Mouse (Mus musculus) olfactory bulb, adult 2 months (tissue): ENCODE measurements around the gene Gm10944. TPM values are rescaled to one million over a fixed set of nuclear protein-coding genes. Genes with fewer than 3 reads are reported as not detected.

Experiments
- H3K27ac ChIP-seq: fragments of 200-500 bp; 2 replicates; pipeline ENCODE4 v1.5.1; 2012; ENCODE audit warnings: low read depth, low read length; ENCODE audit not compliant: insufficient read depth
- H3K4me1 ChIP-seq: fragments of 200-500 bp; 2 replicates; pipeline ENCODE4 v1.6.1; 2012; ENCODE audit warnings: low read length; ENCODE audit not compliant: control insufficient read depth, insufficient read depth
- H3K4me3 ChIP-seq: fragments of 200-500 bp; 2 replicates; pipeline ENCODE4 v1.5.1; 2012; ENCODE audit warnings: mild to moderate bottlenecking, low read depth, low read length, moderate library complexity; ENCODE audit not compliant: insufficient read depth
- CTCF ChIP-seq: fragments of 200-500 bp; IDR thresholded peaks from 2 replicates; pipeline ENCODE4 v1.5.1; 2012; ENCODE audit warnings: low read depth, mild to moderate bottlenecking, low read length, moderate library complexity; ENCODE audit not compliant: insufficient read depth
- POLR2A ChIP-seq: fragments of 200-500 bp; IDR thresholded peaks from 2 replicates; pipeline ENCODE4 v1.6.1; 2012; ENCODE audit warnings: mild to moderate bottlenecking, low read depth, low read length, moderate library complexity; ENCODE audit not compliant: insufficient read depth
- WGBS: fragments of 180-500 bp; shearing (Covaris S2); methylation state at CpG from one replicate; pipeline ENCODE4 v1.1.7; 2018; 5-methylcytosine and 5-hydroxymethylcytosine counted together
- polyA plus RNA-seq: library from polyadenylated mRNA; stranded (reverse); fragments of >200 nt; gene quantifications from 2 replicates; pipeline ENCODE4 v1.2.4, GENCODE M21; 2012; ENCODE audit warnings: low replicate concordance; ENCODE audit not compliant: missing spikeins, insufficient read depth, insufficient read length

The Gm10944 gene
- polyA plus RNA-seq, result not detected in 2 replicates

DNA sequence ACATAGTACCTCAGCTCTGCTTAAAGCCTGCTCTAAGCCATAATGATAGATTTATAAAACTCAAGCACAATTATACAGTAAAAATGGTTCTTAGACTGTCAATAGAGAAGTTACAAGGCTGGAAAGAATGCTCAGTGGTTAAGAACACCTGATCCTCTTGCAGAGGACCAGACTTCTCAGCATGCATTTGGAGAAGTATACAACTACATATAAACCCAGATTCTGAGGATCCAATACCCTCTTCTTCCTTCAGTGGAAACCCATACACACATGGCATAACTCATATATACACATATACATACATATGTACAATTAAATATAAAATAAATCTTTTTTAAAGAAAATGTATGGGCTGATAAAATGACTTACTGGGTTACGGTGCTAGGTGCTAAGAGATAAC, at the start of gene Gm10944:
Gm10944 (plus strand) TSS at position 301 of the 400 bp plus-strand sequence.
- Histone ChIP-seq H3K4me3 (no peak within 1 kb of the TSS), H3K27ac (no peak within 1 kb of the TSS), H3K4me1 (no peaks in the 10 kb centered on the region)
- TF ChIP-seq POLR2A (no peak), CTCF (no peak)
- 98% methylated on average over 1 of the region's 1 CpGs for WGBS

DNA sequence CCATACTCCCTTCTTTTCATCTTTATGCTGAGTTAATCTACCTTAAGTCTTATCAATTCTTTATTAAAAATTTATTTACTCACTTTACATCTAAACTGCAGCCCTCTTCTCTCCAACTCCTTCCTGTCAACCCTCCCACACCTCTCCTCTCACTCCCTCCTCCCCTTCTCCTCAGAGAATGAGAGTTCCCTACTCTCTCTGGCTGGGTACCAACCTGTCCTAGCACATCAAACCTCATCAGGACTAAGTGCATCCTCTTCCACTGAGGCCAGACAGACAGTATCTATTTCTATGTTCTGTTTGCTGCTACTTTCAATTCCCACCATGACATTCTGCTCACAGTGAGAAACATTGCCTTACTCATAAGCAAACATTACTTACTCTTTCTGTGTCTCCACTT, 25.2 kb upstream of the Gm10944 start:
- no peaks in the 10 kb centered on the region for H3K4me1 ChIP-seq
- TF ChIP-seq POLR2A (no peak), CTCF (no peak)
- H3K4me3 ChIP-seq, result no peak overlapping the region
- no peak overlapping the region for H3K27ac ChIP-seq

DNA sequence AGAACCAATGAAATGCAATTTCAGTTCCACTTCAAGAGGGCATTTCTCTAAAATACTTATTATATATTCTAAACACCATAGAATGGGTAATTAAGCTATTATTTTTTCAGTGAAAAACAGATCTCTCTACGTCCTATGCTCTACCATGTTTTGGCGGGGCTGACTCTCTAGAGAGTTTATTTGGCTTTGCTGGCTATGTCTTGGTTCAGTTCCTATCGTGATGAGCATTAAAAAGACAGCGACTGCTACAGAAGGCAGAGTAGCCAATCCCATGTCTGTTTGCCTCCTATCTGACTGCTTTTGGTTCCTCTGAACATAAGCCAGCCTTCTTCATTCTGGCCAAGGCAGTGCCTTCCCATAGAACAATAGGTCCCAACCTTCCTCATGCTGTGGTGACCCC, 24.5 kb upstream of the Gm10944 start:
- Histone ChIP-seq H3K4me1 (no peaks in the 10 kb centered on the region), H3K27ac (no peak overlapping the region), H3K4me3 (no peak overlapping the region)
- TF ChIP-seq CTCF (no peak), POLR2A (no peak)
- 82% methylated on average over 4 of the region's 4 CpGs for WGBS

DNA sequence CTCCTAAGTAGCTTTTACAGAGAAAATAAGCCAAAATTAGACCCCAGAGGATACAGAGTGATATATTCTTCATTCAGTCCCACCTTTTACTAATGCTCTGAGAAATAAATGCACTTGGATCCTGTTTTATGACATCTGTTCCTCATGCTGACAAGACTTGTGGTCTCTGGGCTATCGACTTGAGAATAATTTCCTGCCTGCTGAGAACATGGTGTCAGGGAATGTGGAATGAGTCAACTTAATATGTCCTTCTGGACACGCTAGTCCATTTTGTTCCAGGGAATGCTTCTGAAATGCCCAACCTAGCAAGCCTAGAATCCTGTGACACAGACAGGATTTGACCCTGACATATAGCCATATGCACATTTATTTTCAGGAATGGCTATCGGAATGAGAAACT, 22.0 kb upstream of the Gm10944 start:
- H3K4me3 ChIP-seq, result no peak overlapping the region
- WGBS, result 88% methylated on average over 3 of the region's 3 CpGs
- H3K27ac ChIP-seq, result no peak overlapping the region
- TF ChIP-seq CTCF (no peak), POLR2A (no peak)
- H3K4me1 ChIP-seq, result no peaks in the 10 kb centered on the region

DNA sequence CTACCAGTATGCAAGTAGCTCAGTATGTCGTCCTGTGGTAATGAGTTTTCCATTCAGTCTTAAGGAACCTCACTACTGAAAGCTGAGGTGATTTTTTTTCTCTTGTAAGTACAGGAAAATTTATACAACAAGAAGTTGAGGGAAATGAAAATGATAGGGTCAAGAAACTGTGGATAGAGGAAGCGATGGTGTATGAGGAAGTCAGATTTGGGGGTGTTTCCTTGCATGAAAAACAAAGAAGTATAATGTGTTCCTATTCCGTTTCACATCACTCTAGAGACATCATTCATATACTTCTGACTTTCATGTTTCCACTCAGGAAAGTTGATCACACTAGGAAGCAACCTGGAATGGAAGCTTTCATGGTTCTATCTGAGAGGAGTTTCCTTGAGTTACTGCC, 21.2 kb upstream of the Gm10944 start:
- H3K4me1 ChIP-seq, result no peaks in the 10 kb centered on the region
- H3K4me3 ChIP-seq, result no peak overlapping the region
- H3K27ac ChIP-seq, result no peak overlapping the region
- WGBS, result 81% methylated on average over 3 of the region's 3 CpGs
- no peak for TF ChIP-seq POLR2A
- TF ChIP-seq CTCF, result no peak

DNA sequence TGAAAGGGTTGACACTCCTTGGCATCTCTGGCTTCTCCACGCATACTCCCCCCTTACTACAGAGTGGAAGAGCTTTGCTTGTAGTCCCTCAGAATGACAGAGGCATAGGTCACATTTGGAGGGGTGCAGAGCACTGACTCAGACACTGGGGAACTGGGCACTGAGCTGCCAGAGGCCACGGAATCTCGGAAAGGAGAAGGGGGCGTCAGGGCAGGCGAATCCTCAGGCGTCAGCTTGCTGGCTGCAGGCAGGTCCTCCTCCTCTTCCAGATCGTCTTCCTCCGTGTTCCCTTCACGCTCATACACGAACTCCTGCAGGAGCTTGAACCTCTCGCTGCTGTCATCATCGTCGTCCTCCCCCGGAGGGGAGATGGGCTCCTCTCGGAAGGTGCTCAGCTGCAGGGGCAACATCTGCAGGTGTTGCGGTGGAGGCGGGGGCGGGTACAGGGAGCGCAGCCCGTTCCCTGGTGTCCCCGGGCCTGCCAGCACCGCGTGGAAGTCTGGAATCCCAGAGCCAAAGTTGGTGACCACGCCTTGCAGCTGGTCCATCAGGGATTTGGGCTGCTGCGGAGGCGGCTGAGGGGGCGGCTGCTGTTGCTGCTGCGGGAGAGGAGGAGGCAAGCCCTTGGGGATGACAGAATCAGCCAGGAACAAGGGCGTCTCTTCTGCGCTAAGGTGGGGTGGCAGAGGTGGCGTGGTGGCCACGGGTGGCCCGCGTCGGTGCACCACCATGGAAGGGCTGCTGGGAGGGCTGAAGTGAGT, 7.9 kb downstream of the Gm10944 start:
- WGBS, result 3% methylated on average over 35 of the region's 35 CpGs
- peaks cover 11% of the 10 kb centered on the region for H3K4me1 ChIP-seq
- peak overlapping the region; percentile 53 for H3K4me3 ChIP-seq
- no peak for TF ChIP-seq POLR2A
- TF ChIP-seq CTCF, result no peak
- H3K27ac ChIP-seq, result no peak overlapping the region

DNA sequence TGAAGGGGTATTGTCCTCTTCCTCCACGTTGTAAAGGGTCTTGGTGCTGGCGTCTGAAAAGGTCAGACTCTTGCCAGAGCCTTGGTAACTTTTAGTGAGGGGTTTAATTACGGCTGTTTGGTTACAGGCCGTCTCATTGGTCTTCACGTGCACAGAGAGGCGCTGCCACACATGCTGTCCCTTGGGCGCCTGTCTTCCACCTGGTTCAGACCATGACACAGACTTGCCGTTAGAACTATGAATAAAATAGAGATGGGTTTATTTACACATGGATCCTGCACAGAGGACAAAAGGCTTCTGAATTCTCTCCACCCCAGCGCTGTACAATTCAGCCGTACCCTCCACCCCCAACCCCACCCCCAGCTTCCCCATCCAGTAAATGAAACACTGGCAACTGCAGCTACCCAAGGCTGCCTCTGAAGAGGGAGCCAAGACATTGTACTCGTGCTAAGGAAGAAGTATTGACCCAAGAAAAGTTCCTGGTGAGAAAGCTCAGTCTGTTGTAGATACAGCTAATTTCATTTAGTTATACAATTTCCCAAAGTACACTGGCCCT, 8.6 kb downstream of the Gm10944 start:
- Histone ChIP-seq H3K4me1 (peaks cover 11% of the 10 kb centered on the region), H3K4me3 (peak overlapping the region; percentile 53), H3K27ac (no peak overlapping the region)
- 10% methylated on average over 11 of the region's 11 CpGs for whole genome bisulfite sequencing
- TF ChIP-seq POLR2A (no peak), CTCF (no peak)

DNA sequence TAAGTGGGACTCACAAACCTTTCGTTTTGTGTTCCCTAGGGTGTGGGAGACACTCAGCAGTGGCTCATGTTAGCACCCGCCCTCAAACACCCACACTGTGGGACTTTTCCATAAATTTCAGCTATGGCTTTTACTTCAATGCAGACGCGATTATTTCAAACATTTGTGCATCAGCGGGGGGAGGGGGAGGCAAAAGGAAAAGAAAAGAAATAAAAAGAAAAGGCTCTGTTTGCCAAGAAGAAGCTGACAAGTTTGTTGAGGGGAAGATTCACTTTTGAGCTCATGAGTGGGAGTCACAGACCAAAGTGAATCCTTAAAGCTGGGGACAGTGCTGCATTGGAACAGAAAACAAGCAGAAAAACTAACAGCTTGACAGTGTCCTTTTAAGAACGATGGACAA, 16.3 kb downstream of the Gm10944 start:
- WGBS, result 68% methylated on average over 6 of the region's 6 CpGs
- Histone ChIP-seq H3K4me1 (no peaks in the 10 kb centered on the region), H3K4me3 (no peak overlapping the region), H3K27ac (no peak overlapping the region)
- TF ChIP-seq CTCF, result no peak
- TF ChIP-seq POLR2A, result no peak

DNA sequence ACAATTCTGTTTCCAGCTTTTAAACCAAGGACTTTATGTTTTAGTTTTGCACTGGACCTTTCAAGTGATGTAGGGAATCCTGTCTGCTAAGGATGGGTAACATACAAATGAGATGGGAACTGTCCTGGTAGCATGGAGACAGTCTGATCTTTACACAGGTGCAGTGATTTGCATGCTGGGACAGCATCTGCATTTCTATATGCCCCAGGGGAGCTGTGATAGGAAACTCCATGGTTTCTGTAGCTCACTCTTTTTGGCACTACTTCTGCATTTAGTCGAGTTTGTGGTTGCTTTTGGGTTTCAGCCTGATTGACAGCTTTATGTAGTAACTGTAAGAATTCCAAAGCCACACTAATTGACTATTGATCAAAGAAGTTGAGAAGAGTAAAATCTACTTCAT, 19.8 kb downstream of the Gm10944 start:
- H3K4me1 ChIP-seq, result no peaks in the 10 kb centered on the region
- TF ChIP-seq CTCF (no peak), POLR2A (no peak)
- H3K4me3 ChIP-seq, result no peak overlapping the region
- 40% methylated on average over 1 of the region's 1 CpGs for WGBS
- no peak overlapping the region for H3K27ac ChIP-seq
